In the genomic region with DNA sequence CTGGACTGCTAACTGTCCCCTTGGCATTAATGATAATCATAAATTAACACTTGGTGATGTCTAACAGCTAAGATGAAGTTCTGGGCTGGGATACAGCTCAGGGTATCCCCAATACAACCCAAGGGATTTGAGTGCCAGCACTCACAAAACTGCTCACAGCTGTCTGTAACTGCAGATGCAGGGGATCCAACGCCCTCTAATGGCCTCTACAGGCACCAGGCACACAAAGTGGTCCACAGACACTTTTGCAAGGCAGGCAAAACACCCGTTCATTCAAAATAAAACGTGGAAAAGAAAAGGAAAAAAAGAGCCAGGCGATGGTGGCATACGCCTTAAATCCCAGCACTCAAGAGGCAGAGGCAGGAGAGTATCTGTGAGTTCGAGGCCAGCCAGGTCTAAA, we compare ENCODE assay signal across 9 mouse cellular contexts. TPM values are rescaled to one million over a fixed set of nuclear protein-coding genes. Genes with fewer than 3 reads are reported as not detected.
A peak's percentile ranks its signal among the peaks of the same experiment; 100 is the strongest.
DNase-seq lines count a peak whose midpoint lies in the region; ATAC-seq and TF ChIP-seq lines count a peak whose summit lies in the region.
"Had no signal": no experiment of that assay in that cellular context is flagged by ENCODE, and none has a peak within 500 bp of the region (broad histone marks: within the 10 kb centered on the region; RNA-seq: fewer than 3 reads in every experiment).

No protein-coding gene starts in this region.

- no peaks in the 10 kb centered on the region for H3K9me3 ChIP-seq in forebrain, embryonic 10.5 days
- no peaks in the 10 kb centered on the region for H3K9me3 ChIP-seq in forebrain, postnatal 0 days (ENCODE audit: low read length)
- no peaks in the 10 kb centered on the region for H3K9me3 ChIP-seq in kidney, embryonic 16.5 days (ENCODE audit: low read length)
- no peaks in the 10 kb centered on the region for H3K9me3 ChIP-seq in limb, embryonic 14.5 days (ENCODE audit: control insufficient read depth, low read length)

- no peak overlapping the region for H3K4me2 ChIP-seq in forebrain, postnatal 0 days (ENCODE audit: low read depth)
- peak overlapping the region; percentile 40; the same call in 1 of the 2 replicates for H3K4me2 ChIP-seq in kidney, embryonic 16.5 days (replicated peaks; ENCODE audit: low read depth, low read length)
- no peak overlapping the region for H3K4me2 ChIP-seq in limb, embryonic 14.5 days (replicated peaks; ENCODE audit: low read depth, low read length, severe bottlenecking)

- H3K36me3 ChIP-seq in forebrain, embryonic 10.5 days (replicated peaks) = no peaks in the 10 kb centered on the region
- no peaks in the 10 kb centered on the region for H3K36me3 ChIP-seq in forebrain, postnatal 0 days (ENCODE audit: insufficient read depth)
- H3K36me3 ChIP-seq in kidney, embryonic 16.5 days (ENCODE audit: insufficient read depth, low read length) = no peaks in the 10 kb centered on the region
- H3K36me3 ChIP-seq in limb, embryonic 14.5 days (ENCODE audit: control insufficient read depth, insufficient read depth, low read length) = no peaks in the 10 kb centered on the region

- ATAC-seq in forebrain, postnatal 0 days = no peak
- no peak for ATAC-seq in kidney, embryonic 16.5 days (ENCODE audit: low FRiP score, low TSS enrichment)
- ATAC-seq in limb, embryonic 14.5 days (ENCODE audit: low FRiP score, low read depth) = no peak

- peaks cover 63% of the 10 kb centered on the region for H3K4me1 ChIP-seq in forebrain, embryonic 10.5 days
- no peaks in the 10 kb centered on the region for H3K4me1 ChIP-seq in forebrain, postnatal 0 days (ENCODE audit: insufficient read depth)
- H3K4me1 ChIP-seq in kidney, embryonic 16.5 days (ENCODE audit: insufficient read depth, low read length) = peaks cover 28% of the 10 kb centered on the region
- peaks cover 22% of the 10 kb centered on the region for H3K4me1 ChIP-seq in limb, embryonic 14.5 days (ENCODE audit: control insufficient read depth, insufficient read depth, low read length)

- 31% methylated on average over 6 of the region's 6 CpGs for WGBS in forebrain, embryonic 10.5 days
- WGBS in forebrain, postnatal 0 days = 45% methylated on average over 6 of the region's 6 CpGs
- WGBS in kidney, embryonic 16.5 days = 50% methylated on average over 6 of the region's 6 CpGs
- 44% methylated on average over 6 of the region's 6 CpGs for WGBS in limb, embryonic 14.5 days

- no peak for TF ChIP-seq CTCF in forebrain, postnatal 0 days (IDR thresholded peaks at IDR 0.05; ENCODE audit: low read depth)
- TF ChIP-seq CTCF in brain, embryonic 14.5 days (IDR thresholded peaks at IDR 0.05; ENCODE audit: borderline replicate concordance, extremely low read depth, insufficient read depth, insufficient read length) = peak; percentile 6; the same call in 1 of the 2 replicates

- DNase-seq in forebrain, embryonic 10.5 days (ENCODE audit: extremely low spot score, low spot score) = no peak
- DNase-seq in forebrain, postnatal 0 days = no peak
- no peak for DNase-seq in kidney, adult 8-10 months
- DNase-seq in brain, embryonic 14.5 days (ENCODE audit: low read depth) = no peak
- DNase-seq in limb, embryonic 14.5 days (ENCODE audit: low spot score) = no peak
- no peak for DNase-seq in adrenal gland, postnatal 36 days
- no peak for DNase-seq in urinary bladder, postnatal 25 days (ENCODE audit: low spot score)
- DNase-seq: cerebellum, adult 18-20 months had no signal

- TF ChIP-seq POLR2A in brain, embryonic 14.5 days (IDR thresholded peaks at IDR 0.05; ENCODE audit: borderline replicate concordance, extremely low read depth, insufficient read depth, insufficient read length, poor library complexity, severe bottlenecking) = no peak
- no peak for TF ChIP-seq POLR2A in limb, embryonic 14.5 days (IDR thresholded peaks at IDR 0.05; ENCODE audit: borderline replicate concordance, extremely low read depth, insufficient read depth, insufficient read length)

- H3K27me3 ChIP-seq in forebrain, embryonic 10.5 days (ENCODE audit: poor library complexity, severe bottlenecking) = no peaks in the 10 kb centered on the region
- no peaks in the 10 kb centered on the region for H3K27me3 ChIP-seq in forebrain, postnatal 0 days (ENCODE audit: insufficient read depth, low read length)
- H3K27me3 ChIP-seq in kidney, embryonic 16.5 days (ENCODE audit: insufficient read depth, low read length) = no peaks in the 10 kb centered on the region
- no peaks in the 10 kb centered on the region for H3K27me3 ChIP-seq in limb, embryonic 14.5 days (ENCODE audit: control insufficient read depth, insufficient read depth, low read length)

- no peak overlapping the region for H3K9ac ChIP-seq in forebrain, postnatal 0 days
- H3K9ac ChIP-seq in kidney, embryonic 16.5 days (replicated peaks; ENCODE audit: low read length) = no peak overlapping the region
- H3K9ac ChIP-seq in limb, embryonic 14.5 days (ENCODE audit: low read depth, low read length, severe bottlenecking) = no peak overlapping the region

- H3K4me3 ChIP-seq in forebrain, embryonic 10.5 days = no peak overlapping the region
- no peak overlapping the region for H3K4me3 ChIP-seq in forebrain, postnatal 0 days (ENCODE audit: low read depth, low read length)
- H3K4me3 ChIP-seq in kidney, embryonic 16.5 days (ENCODE audit: low read length) = no peak overlapping the region
- H3K4me3 ChIP-seq in limb, embryonic 14.5 days (replicated peaks; ENCODE audit: low read length) = no peak overlapping the region

- H3K27ac ChIP-seq in forebrain, embryonic 10.5 days = peak overlapping the region; percentile 89
- H3K27ac ChIP-seq in forebrain, postnatal 0 days (ENCODE audit: low read depth, low read length) = no peak overlapping the region
- H3K27ac ChIP-seq in kidney, embryonic 16.5 days (ENCODE audit: low read length) = peak overlapping the region; percentile 98
- H3K27ac ChIP-seq in limb, embryonic 14.5 days (replicated peaks; ENCODE audit: low read depth, low read length) = peak overlapping the region; percentile 70; the same call in 1 of the 2 replicates

RNA-seq across cellular contexts. Expression of gene Zmynd8, which starts 0.7 kb away (rescaled TPM):
- polyA plus RNA-seq in forebrain, embryonic 10.5 days (2016; fragmentation: Nextera tagmentation; extraction: Ambion mirVana) = 60.2 and 64.4 TPM in 2 replicates
- 51.4 and 63.5 TPM in 2 replicates for total RNA-seq in forebrain, postnatal 0 days (2014; rRNA removed)
- polyA plus RNA-seq in forebrain, postnatal 0 days (2015; fragmentation: Nextera tagmentation; extraction: Ambion mirVana) = 37.7 and 45.7 TPM in 2 replicates
- polyA plus RNA-seq in kidney, embryonic 16.5 days (2015; fragmentation: Nextera tagmentation; extraction: Ambion mirVana) = 58.2 and 69.4 TPM in 2 replicates
- 49.7 and 75.8 TPM in 2 replicates for polyA plus RNA-seq in brain, embryonic 14.5 days (2012; rRNA removed)
- 47.6 and 49.5 TPM in 2 replicates for polyA plus RNA-seq in limb, embryonic 14.5 days (2012; rRNA removed)
- polyA plus RNA-seq in limb, embryonic 14.5 days (2014; fragmentation: Nextera tagmentation; extraction: Ambion mirVana) = 30.2 and 39.8 TPM in 2 replicates
- 10 to 100 TPM; 47.9 to 53.4 TPM for total RNA-seq in adrenal gland, postnatal 36 days (2021)
